Mouse (Mus musculus): ENCODE data around the gene Igf2bp2. TPM values are rescaled to one million over a fixed set of nuclear protein-coding genes. Genes with fewer than 3 reads are reported as not detected.
A peak's percentile ranks its signal among the peaks of the same experiment; 100 is the strongest.

Igf2bp2 gene
- 10 to 100 TPM; 32.2 to 33.8 TPM for total RNA-seq (2021)
- long read RNA-seq, experiment 1, transcript Igf2bp2-201 (16 exons, 3,899 nt) = major isoform, 38 of 49 reads
- long read RNA-seq, experiment 1, partial matches to known transcripts = 4 of 49 reads
- long read RNA-seq, experiment 1, other reads (novel, unspliced or antisense) = 7 of 49 reads
- long read RNA-seq, experiment 2, transcript Igf2bp2-201 (16 exons, 3,899 nt) = major isoform, 37 of 56 reads
- long read RNA-seq, experiment 2, partial matches to known transcripts = 4 of 56 reads
- long read RNA-seq, experiment 2, other reads (novel, unspliced or antisense) = 13 of 56 reads

DNA sequence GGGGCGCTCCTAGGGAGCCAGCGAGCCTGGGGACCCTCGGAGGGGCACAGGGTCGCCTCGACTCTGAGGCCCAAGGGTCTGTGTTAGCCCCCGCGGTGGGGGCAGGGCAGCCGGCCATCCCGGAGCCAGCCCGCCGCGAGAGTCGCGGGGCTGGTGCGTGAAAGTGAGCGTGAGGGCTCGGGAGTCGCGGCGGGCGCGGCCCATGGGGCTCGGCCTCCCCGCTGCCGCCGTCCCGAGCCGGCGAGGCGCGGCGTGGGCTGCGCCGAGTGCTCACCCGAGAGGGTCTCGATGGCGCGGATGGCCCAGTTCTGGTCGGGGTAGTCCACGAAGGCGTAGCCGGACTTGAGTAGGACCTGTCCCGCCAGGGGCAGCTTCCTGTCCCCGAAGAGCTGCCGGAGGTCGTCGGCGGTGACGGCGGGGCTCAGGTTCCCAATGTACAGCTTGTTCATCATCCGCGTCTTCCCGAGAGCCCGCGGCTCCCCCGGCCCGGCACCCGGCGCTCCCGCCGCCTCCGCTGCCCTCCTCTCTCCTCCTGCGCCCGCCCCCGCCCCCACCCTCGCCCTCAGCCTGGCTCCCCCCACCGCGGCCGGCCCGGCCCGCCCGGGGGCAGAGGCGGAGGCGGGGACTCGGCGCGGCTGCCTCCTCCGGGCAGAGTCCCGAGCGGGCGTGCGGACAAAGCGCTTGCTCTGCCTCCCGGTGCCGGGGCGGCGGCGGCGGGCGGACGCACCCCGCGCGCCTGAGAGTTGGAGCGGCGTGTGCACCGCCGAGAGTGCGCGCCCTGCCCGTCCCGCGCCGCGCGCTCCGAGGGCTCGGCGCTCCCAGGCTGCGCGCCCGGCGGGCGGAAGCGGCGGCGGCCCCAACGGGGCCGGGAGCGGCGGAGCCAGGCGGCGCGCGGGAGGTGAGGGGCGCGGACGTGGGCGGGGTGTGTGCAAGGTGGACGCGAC, at the start of gene Igf2bp2:
Gene Igf2bp2, minus strand, starts transcription at position 788 of the 944 bp plus-strand sequence.
- DNase-seq (ENCODE audit: low spot score in 2 of 2) = peak; percentile 38 to 70

DNA sequence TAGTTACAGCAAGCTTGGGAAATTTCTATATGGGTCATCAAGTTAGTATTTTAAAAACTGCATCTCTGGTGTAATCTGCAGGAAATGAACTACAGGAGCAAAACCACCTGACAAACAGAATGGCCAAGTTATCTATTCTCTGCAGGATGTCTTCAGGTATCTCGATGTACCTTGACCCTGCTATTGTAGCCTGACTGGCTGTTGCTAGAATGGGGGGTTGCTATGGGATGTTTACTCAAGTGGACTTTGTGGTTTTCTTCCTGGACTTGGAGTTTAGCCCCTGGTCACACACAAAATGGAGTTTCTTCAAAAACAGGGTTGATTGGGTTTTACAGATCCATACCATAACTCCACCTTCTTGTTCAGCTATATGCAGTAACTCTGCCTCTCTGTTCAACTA, 40.4 kb upstream of the Igf2bp2 start:
- no peak for DNase-seq (ENCODE audit: low spot score in 2 of 2)

GRCm38 (mm10) chr16:22201858-22202257, 38.8 kb upstream of the Igf2bp2 start:
- DNase-seq (ENCODE audit: low spot score in 2 of 2) = no peak

DNA sequence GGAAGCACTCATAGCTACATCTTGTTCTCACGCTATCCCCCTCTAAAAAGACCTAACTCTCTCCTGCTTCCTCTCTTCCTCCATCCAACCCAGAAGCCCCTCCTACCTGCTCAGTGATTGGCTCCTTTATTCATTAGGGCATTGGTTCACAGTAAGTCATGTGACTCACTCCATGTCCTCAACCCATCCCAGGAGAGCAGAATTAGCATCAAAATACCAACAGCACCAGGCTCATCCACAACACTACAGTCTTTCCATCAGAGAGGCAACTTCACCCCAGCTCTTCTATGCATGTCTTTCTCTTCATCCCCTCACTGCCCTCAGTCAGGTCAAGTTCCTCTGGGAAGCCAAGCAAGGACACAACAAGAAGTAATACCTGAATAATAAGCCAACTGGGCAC, 37.4 kb upstream of the Igf2bp2 start:
- no peak for DNase-seq (ENCODE audit: low spot score in 2 of 2)

- peak in 1 of 2 experiments; percentile 15 for DNase-seq (ENCODE audit: low spot score in 2 of 2)
Observed at GRCm38 (mm10) chr16:22187366-22187765, 24.3 kb upstream of the Igf2bp2 start.

GRCm38 (mm10) chr16:22185411-22185810, 22.3 kb upstream of the Igf2bp2 start:
- no peak for DNase-seq (ENCODE audit: low spot score in 2 of 2)

DNA sequence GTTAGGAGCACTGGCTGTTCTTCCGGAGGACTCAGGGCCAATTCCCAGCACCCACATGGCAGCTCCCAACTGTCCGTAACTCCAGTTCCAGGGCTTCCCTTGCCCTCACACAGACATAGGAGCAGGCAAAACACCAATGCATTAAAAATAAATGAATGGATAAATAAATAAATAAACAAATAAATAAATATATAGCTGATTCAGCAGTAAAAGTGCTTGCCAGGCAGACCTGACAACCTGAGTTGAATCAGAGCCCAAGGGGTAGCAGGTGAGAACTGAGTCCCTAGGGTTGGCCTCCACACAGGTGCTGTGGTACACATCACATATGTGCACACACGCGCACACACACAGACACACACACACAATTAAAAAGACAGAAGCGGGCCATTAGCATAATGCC, 21.0 kb upstream of the Igf2bp2 start:
- no peak for DNase-seq (ENCODE audit: low spot score in 2 of 2)

DNA sequence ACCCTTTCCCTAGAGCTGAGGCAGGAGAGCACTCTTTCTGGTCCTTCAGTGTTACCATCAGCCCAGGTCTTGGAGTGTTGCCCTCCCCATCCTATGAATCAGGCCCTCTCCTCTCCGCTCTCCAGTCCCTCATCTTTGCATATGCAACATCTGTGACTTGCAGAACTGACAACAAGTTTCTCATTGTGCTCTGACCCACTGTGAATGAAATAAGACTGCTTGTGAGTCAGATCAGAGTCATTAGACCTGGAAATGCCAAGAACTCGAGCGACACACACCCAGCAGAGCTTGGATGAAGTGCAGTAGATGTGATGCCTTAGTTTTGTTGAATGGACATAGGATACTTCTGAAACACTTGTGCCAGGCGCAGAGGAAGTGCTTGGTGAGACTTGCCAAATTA, 19.2 kb upstream of the Igf2bp2 start:
- no peak for DNase-seq (ENCODE audit: low spot score in 2 of 2)

- no peak for DNase-seq (ENCODE audit: low spot score in 2 of 2)
Observed at GRCm38 (mm10) chr16:22178793-22179192, 15.7 kb upstream of the Igf2bp2 start.

GRCm38 (mm10) chr16:22177999-22178398, 14.9 kb upstream of the Igf2bp2 start:
- DNase-seq (ENCODE audit: low spot score in 2 of 2) = no peak

GRCm38 (mm10) chr16:22168731-22169130, 5.6 kb upstream of the Igf2bp2 start:
- DNase-seq (ENCODE audit: low spot score in 2 of 2) = no peak

- no peak for DNase-seq (ENCODE audit: low spot score in 2 of 2)
Observed at GRCm38 (mm10) chr16:22165556-22165955, 2.5 kb upstream of the Igf2bp2 start.

- no peak for DNase-seq (ENCODE audit: low spot score in 2 of 2)
Observed at GRCm38 (mm10) chr16:22164446-22164845, 1.3 kb upstream of the Igf2bp2 start.

- peak in 1 of 2 experiments; percentile 33 for DNase-seq (ENCODE audit: low spot score in 2 of 2)
Observed at GRCm38 (mm10) chr16:22163456-22163851, 355 bp upstream of the Igf2bp2 start.

GRCm38 (mm10) chr16:22162066-22162511, 1.0 kb downstream of the Igf2bp2 start:
- peak in 1 of 2 experiments; percentile 24 for DNase-seq (ENCODE audit: low spot score in 2 of 2)

GRCm38 (mm10) chr16:22161351-22162065, 1.6 kb downstream of the Igf2bp2 start:
- peak; percentile 29 to 39 for DNase-seq (ENCODE audit: low spot score in 2 of 2)

GRCm38 (mm10) chr16:22160386-22161145, 2.5 kb downstream of the Igf2bp2 start:
- DNase-seq (ENCODE audit: low spot score in 2 of 2) = no peak

DNA sequence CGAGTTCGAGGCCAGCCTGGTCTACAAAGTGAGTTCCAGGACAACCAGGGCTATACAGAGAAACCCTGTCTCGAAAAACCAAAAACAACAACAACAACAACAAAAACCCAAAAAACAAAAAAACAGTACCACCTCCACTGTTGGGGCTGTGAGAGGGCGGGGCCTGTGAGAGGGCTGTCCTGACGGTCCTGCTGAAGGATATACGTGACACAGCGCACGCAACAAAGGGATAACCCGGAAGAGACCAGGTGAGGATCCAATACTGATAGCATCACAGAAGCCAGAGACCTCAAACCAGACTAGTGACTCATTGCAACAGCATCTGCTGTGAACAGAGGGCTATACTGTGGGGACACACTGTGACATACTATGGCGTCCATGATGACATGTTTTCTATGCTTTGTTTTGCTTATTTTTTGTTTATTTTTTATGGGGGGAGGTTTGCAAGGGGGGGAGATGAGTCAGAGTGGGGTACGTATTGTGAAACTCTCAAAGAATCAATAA, 10.1 kb downstream of the Igf2bp2 start:
- no peak for DNase-seq (ENCODE audit: low spot score in 2 of 2)

DNA sequence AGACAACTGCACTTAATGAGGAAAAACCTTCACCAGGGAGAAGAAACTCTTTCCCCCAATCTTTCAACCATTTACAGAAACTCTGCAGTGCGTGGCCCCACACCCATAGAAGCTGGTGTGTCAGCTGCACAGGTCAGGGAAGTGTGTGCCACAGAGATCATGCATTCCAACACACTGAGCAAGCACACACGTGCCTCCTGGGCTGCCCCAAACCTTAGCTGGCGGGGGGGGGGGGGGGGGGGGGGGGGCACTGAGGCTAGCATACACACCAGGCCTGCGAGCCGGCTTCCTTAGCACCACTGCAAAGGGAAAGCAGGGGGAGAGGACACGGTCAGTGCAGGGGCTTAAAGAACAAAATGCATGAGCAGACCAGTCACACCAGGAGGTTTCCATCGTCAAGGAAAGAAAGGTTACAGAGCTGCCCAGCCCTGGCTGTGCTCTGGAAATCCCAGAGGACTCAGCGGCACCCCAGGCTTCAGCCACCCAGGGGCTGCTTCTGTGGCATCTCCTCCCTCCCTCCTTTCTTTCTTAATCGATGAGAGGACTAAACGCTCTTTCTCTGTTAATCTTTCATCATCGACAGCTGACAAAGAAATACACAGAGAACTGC, 11.3 kb downstream of the Igf2bp2 start:
- DNase-seq (ENCODE audit: low spot score in 2 of 2) = no peak

DNA sequence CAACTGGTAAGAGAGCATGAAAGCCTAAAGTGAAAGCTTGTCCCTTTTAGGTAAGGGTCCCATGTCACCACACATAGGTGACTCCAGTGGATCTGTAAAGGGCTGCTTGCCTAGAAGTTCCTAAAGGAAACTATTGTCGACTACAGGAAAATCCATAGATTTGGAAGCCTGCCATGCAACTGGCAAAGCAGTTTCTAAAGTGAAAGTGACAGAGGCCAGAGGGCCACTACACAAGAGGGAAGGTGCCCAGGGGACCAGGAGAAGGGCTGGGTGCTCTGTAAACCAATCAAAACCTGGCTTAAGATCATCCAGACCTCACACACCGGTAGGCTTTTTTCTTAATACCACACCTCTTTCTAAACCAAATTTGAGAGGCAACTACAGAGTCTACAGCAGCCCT, 12.7 kb downstream of the Igf2bp2 start:
- DNase-seq (ENCODE audit: low spot score in 2 of 2) = no peak
